Mouse (Mus musculus) heart, adult 2 months (tissue): ENCODE measurements at regions not wholly inside any gene's neighbourhood (a gene's known extent, or its start where the extent isn't known, plus 50 kb on each side); places are given as distances from the start of the nearest gene placed in this dataset.
A peak's percentile ranks its signal among the peaks of the same experiment; 100 is the strongest.

ENCODE experiments used
- DNase-seq, 2 experiments: peaks; one replicate each; pipeline ENCODE4 v3.0.0; 2021
- H3K27ac ChIP-seq: fragments of 200-600 bp; 2 replicates; pipeline ENCODE4 v1.8.1; 2022
- H3K27me3 ChIP-seq: fragments of 200-500 bp; 2 replicates; pipeline ENCODE4 v1.6.1; 2012; ENCODE audit warnings: mild to moderate bottlenecking, low read length, inconsistent platforms, mixed read lengths; ENCODE audit not compliant: control insufficient read depth, insufficient read depth
- H3K36me3 ChIP-seq: fragments of 200-500 bp; 2 replicates; pipeline ENCODE4 v1.6.1; 2012; ENCODE audit warnings: low read length, inconsistent platforms; ENCODE audit not compliant: control insufficient read depth, insufficient read depth
- H3K4me1 ChIP-seq: fragments of 200-500 bp; 2 replicates; pipeline ENCODE4 v1.6.1; 2011; ENCODE audit warnings: low read length; ENCODE audit not compliant: control insufficient read depth, insufficient read depth
- H3K4me3 ChIP-seq: fragments of 200-600 bp; 2 replicates; pipeline ENCODE4 v1.8.1; 2022
- H3K79me2 ChIP-seq: fragments of 200-500 bp; replicated peaks from 2 replicates; pipeline ENCODE4 v1.6.1; 2012; ENCODE audit warnings: mild to moderate bottlenecking, inconsistent platforms, low read length, moderate library complexity, mixed read lengths; ENCODE audit not compliant: control insufficient read depth, insufficient read depth
- H3K9ac ChIP-seq: fragments of 200-500 bp; 2 replicates; pipeline ENCODE4 v1.6.1; 2012; ENCODE audit warnings: low read depth, mild to moderate bottlenecking, control low read depth, inconsistent platforms, low read length, mixed read lengths
- CTCF ChIP-seq: fragments of 200-600 bp; IDR thresholded peaks from 2 replicates; pipeline ENCODE4 v1.8.1; 2022; ENCODE audit warnings: antibody characterized with exemption, mild to moderate bottlenecking, moderate library complexity
- EP300 ChIP-seq: fragments of 200-500 bp; IDR thresholded peaks from 2 replicates; pipeline ENCODE4 v1.6.1; 2011; ENCODE audit warnings: low read depth, low read length, control low read depth; ENCODE audit not compliant: insufficient read depth
- POLR2A ChIP-seq: fragments of 200-500 bp; IDR thresholded peaks from 2 replicates; pipeline ENCODE4 v1.6.1; 2011; ENCODE audit warnings: mild to moderate bottlenecking, low read depth, low read length, control low read depth; ENCODE audit not compliant: insufficient read depth
- WGBS: fragments of 180-500 bp; shearing (Covaris S2); methylation state at CpG from one replicate; pipeline ENCODE4 v1.1.7; 2018; 5-methylcytosine and 5-hydroxymethylcytosine counted together
- intact Hi-C: fragments of 180-260 bp; cut with DNase I; formaldehyde crosslinking; loops from one replicate; pipeline ENCODE4 v1.15.1; 2025

GRCm38 (mm10) chr3:39900207-39900606, 630.9 kb upstream of the Intu start:
- no peak overlapping the region for H3K9ac ChIP-seq
- TF ChIP-seq CTCF: no peak
- no peak for TF ChIP-seq EP300
- no peak for TF ChIP-seq POLR2A
- H3K27ac ChIP-seq: no peak overlapping the region
- H3K79me2 ChIP-seq: no peaks in the 10 kb centered on the region
- no peak overlapping the region for H3K4me3 ChIP-seq
- no peaks in the 10 kb centered on the region for H3K4me1 ChIP-seq
- intact Hi-C loops: no loop called here
- WGBS: 44% methylated on average over 2 of the region's 2 CpGs
- no peaks in the 10 kb centered on the region for H3K36me3 ChIP-seq
- no peaks in the 10 kb centered on the region for H3K27me3 ChIP-seq
- DNase-seq: peak in 1 of 2 experiments; percentile 36

GRCm38 (mm10) chr3:39904377-39904776, 626.7 kb upstream of the Intu start:
- H3K4me3 ChIP-seq: no peak overlapping the region
- no peaks in the 10 kb centered on the region for H3K79me2 ChIP-seq
- no peaks in the 10 kb centered on the region for H3K36me3 ChIP-seq
- no peaks in the 10 kb centered on the region for H3K27me3 ChIP-seq
- intact Hi-C loops: no loop called here
- H3K27ac ChIP-seq: no peak overlapping the region
- H3K4me1 ChIP-seq: no peaks in the 10 kb centered on the region
- TF ChIP-seq POLR2A (no peak), CTCF (no peak), EP300 (no peak)
- no peak overlapping the region for H3K9ac ChIP-seq
- 43% methylated on average over 3 of the region's 3 CpGs for WGBS
- DNase-seq: no peak

GRCm38 (mm10) chr3:39908676-39909362, 622.3 kb upstream of the Intu start:
- 79% methylated on average over 4 of the region's 4 CpGs for WGBS
- Histone ChIP-seq H3K4me3 (no peak overlapping the region), H3K79me2 (no peaks in the 10 kb centered on the region), H3K9ac (no peak overlapping the region), H3K4me1 (no peaks in the 10 kb centered on the region), H3K27me3 (no peaks in the 10 kb centered on the region), H3K36me3 (no peaks in the 10 kb centered on the region), H3K27ac (no peak overlapping the region)
- TF ChIP-seq CTCF (no peak), POLR2A (no peak)
- intact Hi-C loops: no loop called here
- DNase-seq: no peak

- H3K36me3 ChIP-seq: no peaks in the 10 kb centered on the region
- 100% methylated on average over 1 of the region's 1 CpGs for WGBS
- no peaks in the 10 kb centered on the region for H3K27me3 ChIP-seq
- H3K4me3 ChIP-seq: no peak overlapping the region
- no peak overlapping the region for H3K27ac ChIP-seq
- DNase-seq: no peak
- H3K4me1 ChIP-seq: no peaks in the 10 kb centered on the region
- H3K9ac ChIP-seq: no peak overlapping the region
- TF ChIP-seq CTCF (no peak), EP300 (no peak), POLR2A (no peak)
- no peaks in the 10 kb centered on the region for H3K79me2 ChIP-seq
- intact Hi-C loops: no loop called here
These were observed 621.4 kb upstream of the Intu start for GRCm38 (mm10) chr3:39909642-39910041.

GRCm38 (mm10) chr3:39918601-39919000, 612.5 kb upstream of the Intu start:
- Histone ChIP-seq H3K36me3 (no peaks in the 10 kb centered on the region), H3K27ac (no peak overlapping the region), H3K9ac (no peak overlapping the region), H3K79me2 (no peaks in the 10 kb centered on the region), H3K27me3 (no peaks in the 10 kb centered on the region), H3K4me3 (no peak overlapping the region), H3K4me1 (no peaks in the 10 kb centered on the region)
- 90% methylated on average over 2 of the region's 2 CpGs for WGBS
- intact Hi-C loops: no loop called here
- TF ChIP-seq EP300 (no peak), CTCF (no peak), POLR2A (no peak)
- DNase-seq: no peak

- WGBS: 83% methylated on average over 3 of the region's 3 CpGs
These were observed 605.6 kb upstream of the Intu start for GRCm38 (mm10) chr3:39925436-39925835.

More at GRCm38 (mm10) chr3:39925436-39925835, 605.6 kb upstream of the Intu start:
- no peak overlapping the region for H3K4me3 ChIP-seq
- no peak overlapping the region for H3K9ac ChIP-seq
- H3K36me3 ChIP-seq: no peaks in the 10 kb centered on the region
- TF ChIP-seq EP300: no peak
- TF ChIP-seq POLR2A: no peak
- no peak for TF ChIP-seq CTCF
- no peaks in the 10 kb centered on the region for H3K4me1 ChIP-seq
- no peak overlapping the region for H3K27ac ChIP-seq
- no peaks in the 10 kb centered on the region for H3K79me2 ChIP-seq
- intact Hi-C loops: no loop called here
- no peaks in the 10 kb centered on the region for H3K27me3 ChIP-seq
- DNase-seq: no peak
